Comparison of ENCODE assay signal across 27 mouse cellular contexts in the genomic region with DNA sequence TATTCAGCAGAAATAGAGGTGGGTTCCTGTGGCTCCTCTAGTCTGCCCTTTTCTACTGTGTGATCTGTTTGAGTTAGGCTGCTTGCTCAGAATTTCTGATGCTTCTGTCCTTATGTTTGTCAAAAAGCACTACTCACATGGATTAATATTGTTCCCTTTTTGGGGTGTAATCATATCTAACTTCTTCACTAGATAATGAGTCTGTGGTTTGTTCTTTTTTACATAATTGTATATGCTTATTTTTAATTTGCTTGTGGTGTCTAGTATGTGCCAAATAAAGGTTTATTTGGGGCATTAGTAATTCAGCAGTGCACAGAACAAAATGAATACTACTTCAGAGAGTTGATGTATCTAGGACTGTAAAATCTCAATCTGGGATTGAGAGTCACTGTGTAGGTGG.
"Had no signal": no experiment of that assay in that cellular context is flagged by ENCODE, and none has a peak within 500 bp of the region (broad histone marks: within the 10 kb centered on the region; RNA-seq: fewer than 3 reads in every experiment).

No protein-coding gene starts in this region.

- H3K36me3 ChIP-seq: midbrain, embryonic 13.5 days; midbrain, embryonic 15.5 days; neural tube, embryonic 12.5 days had no signal

- DNase-seq: left cerebral cortex, postnatal 4 days; liver; liver, embryonic 13.5 days; liver, postnatal 0 days; lung, adult 18-20 months; lung, adult 2 months; lung, embryonic 14.5 days; lung, postnatal 10 days; lung, postnatal 14 days; lung, postnatal 36 days; midbrain, embryonic 14.5 days had no signal

- H3K9ac ChIP-seq: limb, embryonic 12.5 days; limb, embryonic 13.5 days; limb, embryonic 15.5 days; liver, embryonic 12.5 days; liver, embryonic 13.5 days; liver, embryonic 14.5 days; liver, embryonic 15.5 days; liver, postnatal 0 days; lung, embryonic 14.5 days; lung, embryonic 15.5 days; midbrain, embryonic 12.5 days; midbrain, embryonic 13.5 days; midbrain, embryonic 15.5 days; neural tube, embryonic 12.5 days had no signal

- H3K4me1 ChIP-seq: limb, embryonic 10.5 days; limb, embryonic 12.5 days; limb, embryonic 13.5 days; limb, embryonic 15.5 days; lung, embryonic 15.5 days; megakaryocyte, embryonic 14.5 days; midbrain, embryonic 10.5 days; midbrain, embryonic 12.5 days; midbrain, embryonic 13.5 days; midbrain, embryonic 15.5 days; neural tube, embryonic 12.5 days had no signal

- H3K9me3 ChIP-seq: limb, embryonic 10.5 days; limb, embryonic 12.5 days; limb, embryonic 13.5 days; limb, embryonic 15.5 days; liver, embryonic 12.5 days; liver, embryonic 13.5 days; liver, embryonic 15.5 days; lung, embryonic 15.5 days; megakaryocyte, embryonic 14.5 days; midbrain, embryonic 10.5 days; midbrain, embryonic 12.5 days; midbrain, embryonic 13.5 days; midbrain, embryonic 15.5 days; neural tube, embryonic 12.5 days had no signal

- H3K27ac ChIP-seq: limb, embryonic 10.5 days; limb, embryonic 12.5 days; limb, embryonic 13.5 days; limb, embryonic 15.5 days; liver, embryonic 12.5 days; liver, embryonic 13.5 days; liver, embryonic 14.5 days; liver, embryonic 15.5 days; lung, embryonic 15.5 days; macrophage; midbrain, embryonic 10.5 days; midbrain, embryonic 12.5 days; midbrain, embryonic 13.5 days; midbrain, embryonic 15.5 days; neural tube, embryonic 12.5 days had no signal

- H3K27me3 ChIP-seq: limb, embryonic 12.5 days; limb, embryonic 13.5 days; limb, embryonic 15.5 days; liver, embryonic 12.5 days; liver, embryonic 13.5 days; liver, embryonic 15.5 days; lung, embryonic 15.5 days; megakaryocyte, embryonic 14.5 days; midbrain, embryonic 12.5 days; midbrain, embryonic 13.5 days; midbrain, embryonic 15.5 days; neural tube, embryonic 12.5 days had no signal

- H3K4me3 ChIP-seq: limb, embryonic 10.5 days; limb, embryonic 12.5 days; limb, embryonic 13.5 days; limb, embryonic 15.5 days; liver, embryonic 12.5 days; liver, embryonic 13.5 days; liver, embryonic 15.5 days; lung, embryonic 15.5 days; megakaryocyte, embryonic 14.5 days; midbrain, embryonic 10.5 days; midbrain, embryonic 12.5 days; midbrain, embryonic 13.5 days; midbrain, embryonic 15.5 days; myocyte; neural tube, embryonic 12.5 days had no signal
